Mouse (Mus musculus) gastrocnemius, postnatal 25 days (tissue): ENCODE data around the gene Camk2d. TPM values are rescaled to one million over a fixed set of nuclear protein-coding genes. Genes with fewer than 3 reads are reported as not detected.
A peak's percentile ranks its signal among the peaks of the same experiment; 100 is the strongest.

Experiments
- DNase-seq: peaks from one replicate; pipeline ENCODE4 v3.0.0; 2022
- total RNA-seq, 2 experiments: library from RNA; stranded (reverse); gene quantifications; 1 replicate in 1 of 2; 2 replicates in 1 of 2; pipeline ENCODE4 v1.2.3; 2021

Camk2d gene
- total RNA-seq, 2 experiments from 2014 or later = 51.7 to 64.2 TPM

GRCm38 (mm10) chr3:126612748-126613509 lies 16.8 kb downstream of the Camk2d start:
- DNase-seq = no peak

GRCm38 (mm10) chr3:126613510-126614128 lies 17.5 kb downstream of the Camk2d start:
- DNase-seq = no peak

- DNase-seq = no peak
Measured at GRCm38 (mm10) chr3:126615306-126615705, 19.2 kb downstream of the Camk2d start.

GRCm38 (mm10) chr3:126620152-126620551 lies 24.1 kb downstream of the Camk2d start:
- DNase-seq = no peak

GRCm38 (mm10) chr3:126622509-126622908 lies 26.4 kb downstream of the Camk2d start:
- no peak for DNase-seq

- no peak for DNase-seq
Measured at GRCm38 (mm10) chr3:126624994-126625763, 29.1 kb downstream of the Camk2d start.

- no peak for DNase-seq
Measured at GRCm38 (mm10) chr3:126625764-126626040, 29.6 kb downstream of the Camk2d start.

- no peak for DNase-seq
Measured at GRCm38 (mm10) chr3:126627968-126628367, 31.9 kb downstream of the Camk2d start.

GRCm38 (mm10) chr3:126628380-126628779 lies 32.3 kb downstream of the Camk2d start:
- no peak for DNase-seq

GRCm38 (mm10) chr3:126629040-126629439 lies 32.9 kb downstream of the Camk2d start:
- no peak for DNase-seq

- peak; percentile 46 for DNase-seq
Measured at GRCm38 (mm10) chr3:126630111-126630869, 34.2 kb downstream of the Camk2d start.

GRCm38 (mm10) chr3:126631583-126631982 lies 35.5 kb downstream of the Camk2d start:
- DNase-seq = no peak

GRCm38 (mm10) chr3:126632580-126632979 lies 36.5 kb downstream of the Camk2d start:
- no peak for DNase-seq

GRCm38 (mm10) chr3:126634171-126634570 lies 38.1 kb downstream of the Camk2d start:
- DNase-seq = no peak

- DNase-seq = no peak
Measured at GRCm38 (mm10) chr3:126638259-126638658, 42.2 kb downstream of the Camk2d start.

GRCm38 (mm10) chr3:126639098-126639513 lies 43.0 kb downstream of the Camk2d start:
- DNase-seq = no peak

- DNase-seq = no peak
Measured at GRCm38 (mm10) chr3:126640443-126641251, 44.5 kb downstream of the Camk2d start.

- no peak for DNase-seq
Measured at GRCm38 (mm10) chr3:126641451-126641850, 45.3 kb downstream of the Camk2d start.

- no peak for DNase-seq
Measured at GRCm38 (mm10) chr3:126643071-126644010, 47.2 kb downstream of the Camk2d start.

GRCm38 (mm10) chr3:126650332-126650731 lies 54.2 kb downstream of the Camk2d start:
- no peak for DNase-seq
